Mouse (Mus musculus): ENCODE results near the gene Fam209.

Fam209 gene

GRCm38 (mm10) chr2:172472318-172472717, at the start of gene Fam209:
Fam209 (plus strand) TSS chr2:172472520.
- DNase-seq (ENCODE audit: low read depth) = no peak

DNA sequence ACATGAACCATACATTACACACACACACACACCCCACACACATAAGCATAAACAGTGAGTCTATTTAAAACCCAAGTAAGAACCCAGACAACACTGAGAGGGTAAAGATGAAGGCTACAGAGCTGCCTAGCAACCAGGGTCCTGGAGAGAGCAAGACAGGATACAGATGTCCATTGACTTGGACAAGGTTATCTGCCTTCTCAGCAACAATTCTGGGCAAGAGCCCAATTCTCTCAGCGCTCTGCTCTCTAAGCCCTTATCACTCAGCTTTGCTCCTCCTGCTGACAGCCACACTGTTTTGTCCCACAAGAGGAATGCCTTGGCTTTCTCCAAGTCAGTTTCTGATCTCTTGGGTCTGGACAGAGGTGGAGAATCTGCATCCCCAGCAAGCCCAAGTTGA, 41.7 kb upstream of the Fam209 start:
- no peak for DNase-seq (ENCODE audit: low read depth)

DNA sequence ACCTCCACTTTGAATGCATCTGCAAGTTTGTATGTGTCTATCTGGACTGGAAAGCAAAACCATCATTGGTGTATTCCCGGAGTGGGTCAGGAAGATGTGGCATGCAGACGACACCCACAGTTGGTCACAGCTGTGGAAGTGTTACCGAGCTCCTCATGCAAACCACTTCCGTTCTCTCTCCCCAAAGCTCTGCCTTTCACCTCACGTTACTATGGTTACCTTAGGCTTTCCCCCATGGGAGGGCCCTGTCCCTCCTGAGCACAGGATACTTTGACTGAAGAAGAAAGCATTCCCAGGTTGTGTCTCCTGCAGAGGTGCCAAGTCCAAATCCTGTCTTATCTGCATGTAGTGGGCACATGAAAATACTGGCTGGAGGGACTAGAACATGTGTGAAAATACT, 38.6 kb upstream of the Fam209 start:
- DNase-seq (ENCODE audit: low read depth) = no peak

DNA sequence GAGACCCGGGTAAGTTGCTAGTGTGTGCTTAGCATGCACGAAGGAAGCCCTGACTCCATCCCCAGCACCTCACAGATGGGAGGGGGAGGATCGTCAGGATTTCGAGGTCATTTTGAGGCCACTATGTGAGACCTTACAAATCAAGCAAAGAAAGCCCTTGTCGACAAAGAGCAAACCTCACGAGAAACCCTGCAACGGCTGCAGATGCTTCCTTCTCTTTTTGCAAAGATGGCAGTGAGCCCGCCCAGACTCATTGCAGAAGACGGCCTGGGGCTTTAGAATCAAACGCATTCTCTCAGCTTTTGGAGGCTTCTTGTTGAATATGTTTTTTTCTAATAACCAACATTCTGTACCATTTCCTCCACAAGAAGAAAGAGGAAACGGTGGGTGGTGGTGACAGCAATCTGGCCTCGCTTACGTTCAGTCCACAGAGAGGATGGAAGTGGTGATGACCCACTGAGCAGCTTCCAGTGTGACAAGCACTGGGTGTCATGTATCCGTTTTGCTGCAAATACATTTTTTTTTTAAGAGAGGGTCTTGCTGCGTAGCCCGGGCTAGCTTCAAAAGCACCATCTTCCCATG, 34.9 kb upstream of the Fam209 start:
- no peak for DNase-seq (ENCODE audit: low read depth)

DNA sequence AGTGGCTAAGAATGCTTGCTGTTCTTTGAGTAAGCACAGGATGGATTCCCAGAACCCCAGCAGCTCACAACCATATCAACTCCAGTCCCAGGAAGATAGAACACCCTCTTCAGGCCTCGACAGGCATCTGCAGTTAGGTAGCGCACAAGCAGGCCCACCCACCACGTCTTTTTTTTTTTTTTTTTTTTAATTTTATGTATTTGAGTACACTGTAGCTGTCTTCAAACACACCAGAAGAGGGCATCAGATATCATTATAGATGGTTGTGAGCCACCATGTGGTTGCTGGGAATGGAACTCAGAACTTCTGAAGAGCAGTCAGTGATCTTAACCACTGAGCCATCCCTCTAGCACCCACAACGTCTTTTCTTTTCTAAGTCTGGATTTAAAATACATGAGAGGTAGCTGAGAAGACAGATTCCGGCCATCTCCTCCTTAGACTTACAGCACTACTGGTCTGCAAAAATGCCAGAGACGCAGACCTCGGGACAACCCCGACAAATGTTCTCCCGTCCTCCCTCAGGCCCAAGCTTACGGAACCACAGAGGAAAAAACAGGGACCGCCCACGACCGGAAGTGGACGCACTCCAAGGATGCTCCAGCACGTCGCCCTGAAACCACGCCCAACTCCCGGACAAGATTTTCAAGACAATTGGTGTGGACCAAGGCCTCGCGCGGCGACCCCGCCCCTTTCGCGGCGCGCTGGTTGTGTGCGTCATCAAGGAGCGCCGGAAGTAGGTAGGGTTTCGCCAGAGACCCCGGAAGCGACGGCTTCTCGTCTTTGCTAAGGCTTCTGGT, 32.3 kb upstream of the Fam209 start, which contains the start of gene Rtf2:
Gene Rtf2 (plus strand): TSS at position 714 of the 797 bp plus-strand sequence.
- peak; percentile 97 for DNase-seq (ENCODE audit: low read depth)

- DNase-seq (ENCODE audit: low read depth) = no peak
Observed at GRCm38 (mm10) chr2:172440640-172441005, 31.7 kb upstream of the Fam209 start.

- no peak for DNase-seq (ENCODE audit: low read depth)
Observed at GRCm38 (mm10) chr2:172441176-172441575, 31.1 kb upstream of the Fam209 start.

DNA sequence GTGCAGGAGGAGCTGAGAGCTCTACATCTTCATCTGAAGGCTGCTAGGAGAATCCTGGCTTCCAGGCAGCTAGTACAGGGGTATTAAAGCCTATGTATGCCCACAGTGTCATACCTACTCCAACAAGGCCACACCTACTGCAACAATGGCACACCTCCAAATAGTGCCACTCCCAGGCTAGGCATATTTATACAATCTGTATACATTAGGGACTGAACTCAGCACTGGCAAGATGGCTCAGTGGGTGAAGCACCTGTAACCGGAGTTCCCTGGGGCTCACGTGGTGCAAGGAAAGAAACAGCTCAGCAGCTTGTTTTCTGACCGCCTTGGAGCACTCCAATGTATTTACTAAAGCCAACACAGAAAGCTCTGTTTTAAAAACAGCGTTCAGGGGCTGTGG, 26.7 kb upstream of the Fam209 start:
- DNase-seq (ENCODE audit: low read depth) = no peak

DNA sequence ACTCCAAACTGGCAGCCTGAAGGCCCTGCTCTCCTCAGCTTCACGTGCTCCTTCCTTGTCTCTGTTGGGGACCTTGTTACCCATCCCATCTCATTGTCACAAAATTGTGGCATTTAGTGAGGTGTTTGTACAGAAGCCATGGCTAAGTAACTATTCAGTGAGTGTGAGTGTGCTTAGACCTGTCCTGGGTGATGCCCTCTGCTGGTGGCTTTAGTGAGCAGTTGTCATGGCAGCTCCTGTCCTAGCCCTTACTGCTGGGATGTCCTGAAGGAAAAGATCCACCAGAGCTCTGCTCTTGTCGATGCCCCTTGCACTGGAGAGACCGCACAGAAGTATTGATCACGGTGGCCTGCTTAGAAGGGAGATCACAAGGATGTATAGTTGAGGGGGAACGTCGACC, 25.0 kb upstream of the Fam209 start:
- no peak for DNase-seq (ENCODE audit: low read depth)

DNA sequence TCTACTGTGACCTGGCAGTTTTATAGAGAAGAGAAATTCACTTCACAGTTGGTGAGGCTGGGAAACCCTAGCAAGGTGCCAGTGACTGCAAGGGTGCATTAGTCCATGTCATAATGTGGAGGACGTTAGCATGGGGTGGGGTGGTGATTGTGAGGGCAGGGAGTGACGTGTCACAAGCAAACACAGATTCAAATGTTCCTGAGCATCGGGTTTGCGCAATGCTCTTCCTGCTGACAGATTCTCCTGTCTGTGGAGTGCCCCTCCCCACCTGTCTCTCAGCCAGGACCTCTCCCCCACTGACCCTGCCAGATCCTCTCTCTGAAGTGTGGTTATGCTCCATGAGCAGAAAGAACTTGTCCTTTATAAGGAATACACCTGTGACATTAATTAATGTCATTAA, 24.0 kb upstream of the Fam209 start:
- DNase-seq (ENCODE audit: low read depth) = no peak

DNA sequence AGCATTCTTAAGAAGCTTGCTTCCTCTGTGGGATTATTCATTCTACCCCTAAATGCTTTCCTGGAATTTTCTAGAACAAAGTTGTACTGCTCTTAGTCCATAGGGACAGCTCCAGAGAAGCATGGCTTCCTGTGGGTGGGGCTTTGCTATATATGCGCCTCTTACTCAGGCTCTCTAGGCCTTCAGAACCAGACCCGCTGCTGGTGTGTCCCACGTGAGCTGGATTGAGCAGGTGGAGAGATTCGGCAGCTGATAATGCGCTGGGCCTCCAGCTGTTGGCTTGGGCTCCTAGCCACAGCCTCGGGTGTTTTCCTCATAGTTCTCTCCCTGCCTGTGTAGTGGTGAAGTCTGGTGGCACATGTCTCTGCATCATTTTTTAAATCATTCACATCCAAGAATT, 21.7 kb upstream of the Fam209 start:
- no peak for DNase-seq (ENCODE audit: low read depth)

DNA sequence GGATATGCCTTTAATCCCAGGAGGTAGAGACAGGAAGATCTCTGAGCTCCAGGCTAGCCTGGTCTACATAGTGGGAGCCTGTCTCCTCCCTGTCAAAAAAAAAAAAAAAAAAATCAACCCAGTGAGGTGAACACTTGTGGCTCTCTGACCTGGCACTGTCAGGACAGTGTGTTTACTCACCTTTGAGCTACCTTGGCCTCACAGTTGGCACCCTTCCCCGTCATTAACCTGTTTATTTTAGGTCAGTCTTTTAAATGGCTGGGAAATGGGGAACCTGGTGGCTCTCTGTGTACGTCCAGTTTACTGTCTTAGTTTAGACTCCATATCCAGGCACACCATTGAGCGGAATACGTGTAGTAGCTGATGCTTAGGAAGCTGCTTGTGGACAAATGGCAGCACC, 20.3 kb upstream of the Fam209 start:
- no peak for DNase-seq (ENCODE audit: low read depth)

DNA sequence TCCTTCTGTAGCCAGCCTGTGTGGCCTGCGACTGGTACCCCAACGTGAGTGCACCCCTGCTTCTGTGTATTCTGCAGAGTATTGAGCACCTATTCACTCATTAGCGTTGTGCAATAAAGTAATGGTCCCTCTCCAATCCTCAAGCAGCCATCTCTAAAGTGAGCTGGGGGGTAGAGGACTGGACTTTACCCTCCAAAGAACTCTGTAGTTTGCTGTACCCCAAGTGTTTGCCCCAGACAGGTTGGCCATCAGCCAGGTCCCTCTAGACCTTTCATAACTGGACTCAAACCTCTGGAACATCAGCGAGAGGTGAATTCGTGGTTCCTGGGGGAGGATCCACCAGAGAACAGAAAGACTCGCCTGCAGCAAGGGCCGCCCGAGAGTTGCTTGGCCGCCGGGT, 19.9 kb upstream of the Fam209 start:
- no peak for DNase-seq (ENCODE audit: low read depth)

DNA sequence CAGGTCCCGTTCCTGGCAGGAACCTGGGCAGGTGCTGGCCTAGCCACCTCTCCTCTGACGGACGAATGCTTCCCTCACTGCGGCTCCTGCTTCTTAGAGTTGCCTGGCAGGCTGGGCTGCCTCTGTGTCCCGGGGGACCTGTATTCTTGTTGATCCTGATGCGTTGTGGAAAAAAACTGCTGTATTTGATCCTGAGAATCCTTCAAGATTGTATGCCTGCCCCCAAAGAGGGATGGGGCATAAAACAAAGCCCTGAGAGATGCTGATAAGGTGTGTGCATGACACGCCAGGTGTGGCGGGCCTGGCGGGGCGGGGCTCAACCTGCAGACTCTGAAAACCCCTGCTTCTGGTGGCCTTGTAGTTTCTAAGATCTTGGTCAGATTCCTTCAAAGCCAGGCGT, 13.8 kb upstream of the Fam209 start, which contains the start of gene Gcnt7:
Gene Gcnt7 (minus strand): TSS at position 101 of the 400 bp plus-strand sequence.
- no peak for DNase-seq (ENCODE audit: low read depth)

DNA sequence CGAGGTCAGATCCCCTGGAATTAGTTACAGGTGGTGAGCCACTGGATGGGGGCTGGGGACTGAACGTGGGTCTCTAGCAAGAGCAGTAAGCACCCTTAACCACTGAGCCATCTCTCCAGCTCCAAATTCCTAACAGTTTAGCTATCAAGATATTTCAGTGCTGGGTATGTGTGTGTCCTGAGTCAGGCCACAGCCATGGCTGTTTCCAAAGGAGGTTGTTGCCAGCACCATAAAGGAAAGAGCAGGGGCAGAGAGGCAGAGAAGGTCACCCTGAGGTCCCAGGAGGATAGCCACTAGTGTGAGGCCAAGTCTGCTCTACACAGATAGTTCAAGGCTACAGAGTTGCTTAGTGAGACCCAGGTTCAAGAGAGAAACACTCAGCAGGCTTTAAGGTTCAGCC, 11.7 kb upstream of the Fam209 start:
- DNase-seq (ENCODE audit: low read depth) = no peak

GRCm38 (mm10) chr2:172462813-172463212, 9.5 kb upstream of the Fam209 start:
- DNase-seq (ENCODE audit: low read depth) = no peak

GRCm38 (mm10) chr2:172466427-172467132, 5.7 kb upstream of the Fam209 start:
- DNase-seq (ENCODE audit: low read depth) = no peak

- DNase-seq (ENCODE audit: low read depth) = no peak
Observed at GRCm38 (mm10) chr2:172467206-172467605, 5.1 kb upstream of the Fam209 start.

GRCm38 (mm10) chr2:172468346-172468819, 3.9 kb upstream of the Fam209 start:
- DNase-seq (ENCODE audit: low read depth) = no peak

- DNase-seq (ENCODE audit: low read depth) = no peak
Observed at GRCm38 (mm10) chr2:172473591-172473990, 1.3 kb downstream of the Fam209 start.

DNA sequence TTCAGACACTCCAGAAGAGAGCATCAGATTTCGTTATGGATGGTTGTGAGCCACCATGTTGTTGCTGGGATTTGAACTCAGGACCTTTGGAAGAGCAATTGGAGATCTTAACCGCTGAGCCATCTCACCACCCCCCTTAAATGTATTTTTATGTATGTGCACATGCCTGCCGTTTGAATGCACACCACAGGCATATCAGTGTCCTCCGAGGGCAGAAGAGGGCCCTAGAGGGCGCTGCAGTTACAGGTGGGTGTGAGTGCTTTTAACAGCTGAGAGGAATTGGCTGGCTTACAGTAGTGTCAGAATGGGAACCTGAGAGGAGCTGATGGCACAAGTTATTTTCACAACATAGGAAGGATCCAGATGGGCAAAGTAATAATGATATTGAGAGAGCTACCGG, 2.6 kb downstream of the Fam209 start:
- peak; percentile 23 for DNase-seq (ENCODE audit: low read depth)

GRCm38 (mm10) chr2:172476707-172477260, 4.5 kb downstream of the Fam209 start:
- no peak for DNase-seq (ENCODE audit: low read depth)

GRCm38 (mm10) chr2:172477350-172477749, 5.0 kb downstream of the Fam209 start:
- no peak for DNase-seq (ENCODE audit: low read depth)

Measured in c-Kit-positive CD71-negative TER-119-negative erythroid progenitor cells, embryonic 14.5 days (primary cell).